Mouse (Mus musculus) spleen, adult 2 months (tissue): ENCODE data around the gene Alox5.

Experiments used
- CTCF ChIP-seq: fragments of 200-500 bp; IDR thresholded peaks from 2 replicates; pipeline ENCODE4 v1.5.1; 2011; ENCODE audit warnings: mild to moderate bottlenecking, inconsistent platforms; ENCODE audit not compliant: insufficient read depth, insufficient read length, insufficient replicate concordance; ENCODE audit errors: extremely low read depth
- POLR2A ChIP-seq: fragments of 200-500 bp; IDR thresholded peaks from 2 replicates; pipeline ENCODE4 v1.6.1; 2011; ENCODE audit warnings: low read depth, low read length, inconsistent platforms

DNA sequence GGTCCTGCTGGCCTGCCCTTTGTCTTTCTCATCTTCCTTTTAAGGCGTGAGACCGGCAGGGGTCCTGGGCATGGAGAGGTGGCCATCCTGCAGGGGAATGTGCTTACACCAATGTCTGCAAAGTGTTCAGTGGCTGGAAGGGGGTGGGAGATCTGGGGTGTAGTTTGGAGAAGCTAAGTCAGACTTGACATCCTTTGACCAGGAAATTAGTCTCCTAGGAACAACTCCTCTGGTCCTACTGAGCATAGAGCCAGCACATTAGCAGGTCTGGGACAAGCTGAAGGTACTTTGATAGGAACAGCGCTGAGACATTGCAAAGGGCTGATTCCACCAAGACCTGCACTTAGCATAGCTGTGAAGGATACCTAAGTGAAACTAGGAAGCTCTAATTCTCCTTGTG, 49.3 kb downstream of the Alox5 start:
- TF ChIP-seq CTCF (no peak), POLR2A (no peak)
